Mouse (Mus musculus) stomach, postnatal 0 days (tissue): ENCODE measurements around the gene Ppil1.

ENCODE experiments used
- CTCF ChIP-seq: IDR thresholded peaks from 2 replicates; pipeline ENCODE4 v1.5.1; 2016; ENCODE audit warnings: antibody characterized with exemption, low read depth, mild to moderate bottlenecking, moderate library complexity
- EP300 ChIP-seq: optimal IDR thresholded peaks from 2 replicates; pipeline ENCODE3; 2016; ENCODE audit warnings: antibody characterized with exemption

DNA sequence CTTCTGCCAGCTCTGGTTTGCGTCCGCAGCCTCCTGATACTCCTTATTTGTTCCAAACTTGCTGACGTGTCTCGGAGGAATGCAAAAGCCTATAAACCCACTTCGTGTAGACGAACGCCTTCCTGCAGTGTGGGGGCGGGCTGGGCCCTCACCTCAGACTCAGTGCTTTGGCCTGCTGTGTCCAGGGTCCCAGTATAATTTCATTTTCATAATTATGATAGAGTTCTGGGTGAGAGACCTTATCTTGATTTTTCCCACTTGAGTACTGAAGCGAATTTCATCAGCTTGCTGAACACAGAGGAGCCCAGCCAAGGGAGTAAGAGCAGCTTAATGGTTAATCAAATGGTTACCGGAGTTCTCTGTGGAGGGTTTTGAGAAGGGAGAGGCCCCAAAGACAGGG lies 33.3 kb upstream of the Ppil1 start:
- no peak for TF ChIP-seq CTCF
- no peak for TF ChIP-seq EP300
